Mouse (Mus musculus): ENCODE data around the gene Megf11.
A peak's percentile ranks its signal among the peaks of the same experiment; 100 is the strongest.
"Not testable (repeated sequence)": the region's sequence is repeated elsewhere in the genome, so short reads cannot be mapped to it uniquely, and the experiment has no call there.

Gene Megf11

DNA sequence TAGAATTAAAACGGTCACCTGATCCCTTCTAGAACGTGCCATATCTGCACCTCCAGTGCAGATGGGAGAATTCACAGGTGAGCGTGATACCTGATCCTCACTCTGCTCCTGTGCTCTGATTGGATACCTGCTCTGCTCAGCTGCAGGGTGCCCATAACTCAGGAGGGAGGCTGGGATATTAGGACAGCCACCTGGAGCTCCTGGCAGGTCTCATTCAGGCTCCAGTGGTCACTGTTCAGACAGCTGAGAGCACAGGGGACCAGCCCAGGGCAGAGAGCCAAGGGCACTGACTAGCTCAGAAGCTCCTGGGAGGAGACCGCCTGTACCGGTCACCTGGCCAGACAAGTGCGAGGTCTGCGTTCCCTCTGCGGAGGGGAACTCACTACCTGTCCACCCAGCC is 80.7 kb downstream of the Megf11 start:
- DNase-seq (ENCODE audit: low read depth, low spot score): no peak

DNA sequence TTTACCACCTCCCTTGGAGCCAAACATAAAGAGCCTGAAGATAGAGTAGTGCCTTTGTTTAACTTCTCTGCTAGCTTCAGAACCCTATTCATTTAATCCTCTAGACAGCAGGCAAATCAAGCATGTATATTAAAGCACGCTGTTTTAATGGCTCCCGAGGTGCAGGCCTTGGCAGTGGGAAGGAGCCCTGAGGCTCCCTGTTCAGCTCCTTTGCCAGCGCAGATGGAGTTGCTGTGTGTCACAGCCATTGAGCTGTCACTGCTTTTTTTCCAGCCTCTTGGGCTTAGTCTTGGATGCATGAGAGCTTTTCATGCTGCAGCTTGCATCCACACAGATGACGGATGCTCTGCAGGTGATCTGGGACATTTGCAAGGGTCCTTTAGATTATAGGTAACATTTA is 81.1 kb downstream of the Megf11 start:
- no peak for DNase-seq (ENCODE audit: low read depth, low spot score)

DNA sequence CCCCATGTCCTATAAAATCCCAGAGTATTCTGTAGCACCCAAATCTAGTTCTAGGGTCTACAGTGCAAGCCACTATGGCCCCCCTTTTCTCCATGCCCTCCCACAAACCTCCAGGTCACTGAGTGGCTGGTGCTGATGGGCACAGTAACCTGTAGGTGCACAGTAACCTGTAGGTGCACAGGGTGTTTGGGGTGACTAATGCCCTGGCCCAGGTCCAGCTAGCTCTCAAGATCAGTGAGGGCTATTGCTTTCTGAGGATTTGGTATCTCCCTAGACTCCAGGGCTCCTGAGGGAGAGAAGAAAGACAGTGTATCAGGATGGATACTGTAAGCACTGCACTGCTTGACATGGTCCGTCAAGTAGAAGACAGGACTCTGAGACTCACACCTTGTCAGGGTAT is 85.4 kb downstream of the Megf11 start:
- DNase-seq (ENCODE audit: low read depth, low spot score): no peak

DNA sequence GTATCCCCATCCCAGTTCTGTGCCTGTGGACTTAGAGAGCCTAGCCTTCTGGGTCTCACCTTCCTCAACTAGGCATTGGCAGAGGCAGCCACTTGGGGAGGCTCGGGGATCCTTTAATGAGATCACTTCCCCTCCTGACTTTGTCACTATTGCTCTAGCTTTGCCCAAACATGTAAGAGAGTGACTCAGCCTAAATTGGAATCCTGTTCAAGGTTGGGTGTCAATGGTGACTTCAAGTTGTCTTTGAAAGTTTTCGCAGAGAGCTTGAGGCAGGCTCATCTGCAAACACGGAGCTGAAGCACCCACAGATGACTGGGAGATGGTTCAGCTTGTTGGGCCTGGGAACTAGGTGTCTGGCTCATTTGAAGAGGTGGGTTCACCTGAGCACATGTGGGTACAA is 85.9 kb downstream of the Megf11 start:
- DNase-seq (ENCODE audit: low read depth, low spot score): no peak

DNA sequence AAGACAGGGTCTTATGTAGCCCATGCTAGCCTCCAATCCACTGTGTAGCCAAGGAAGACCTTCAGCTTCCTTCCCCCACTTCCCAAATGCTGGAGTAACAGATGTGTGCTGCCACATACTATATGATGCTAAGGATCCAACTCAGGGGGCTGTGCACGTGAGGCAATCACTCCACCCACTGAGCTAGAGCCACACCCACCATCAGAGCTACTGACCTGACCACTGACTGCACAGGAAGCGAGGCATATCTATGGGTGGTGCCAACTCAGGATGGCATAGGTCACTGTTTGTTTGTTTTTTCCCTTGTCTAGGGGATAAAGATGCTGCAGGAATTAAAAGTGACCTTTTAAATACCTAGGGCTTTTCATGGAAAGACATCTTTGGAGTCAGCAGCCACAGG is 86.7 kb downstream of the Megf11 start:
- DNase-seq (ENCODE audit: low read depth, low spot score): no peak

DNA sequence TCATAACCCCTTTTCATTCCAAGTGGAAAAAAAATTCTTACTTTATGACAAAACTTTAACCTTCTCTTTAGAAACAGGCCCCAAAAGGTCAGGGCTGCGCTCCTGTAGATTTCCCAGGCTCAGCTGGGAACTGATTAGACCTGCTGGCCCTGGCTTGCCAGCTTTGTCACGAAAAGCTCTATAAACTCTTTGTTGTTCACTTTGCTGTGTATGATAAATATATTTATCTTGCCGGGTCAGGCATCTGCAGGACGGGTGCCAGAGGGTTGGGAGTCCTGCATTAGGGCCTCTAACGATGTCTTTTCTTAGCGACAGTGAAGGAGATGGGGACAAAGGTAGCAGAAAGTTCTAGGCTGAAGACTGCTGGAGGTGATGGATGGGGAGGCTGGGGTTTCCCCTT is 87.3 kb downstream of the Megf11 start:
- no peak for DNase-seq (ENCODE audit: low read depth, low spot score)

DNA sequence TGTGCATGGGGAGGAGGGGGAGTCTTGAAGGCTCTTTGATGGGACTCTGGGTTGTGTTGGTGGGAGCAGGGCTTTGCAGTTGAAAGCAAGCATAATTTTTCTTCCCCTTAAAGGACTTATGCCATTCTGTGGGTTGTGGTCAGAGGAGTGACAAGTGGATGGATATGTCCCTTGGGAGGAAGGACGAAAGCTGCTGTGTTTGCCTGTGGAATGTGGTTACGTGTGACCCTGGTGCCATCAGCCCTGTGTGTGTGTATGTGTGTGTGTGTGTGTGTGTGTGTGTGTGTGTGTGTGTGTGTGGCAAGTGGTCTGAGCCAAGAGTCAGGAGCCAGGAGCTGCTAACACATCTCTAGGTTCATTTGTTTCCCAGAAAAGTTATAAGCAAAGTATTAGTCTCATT is 87.7 kb downstream of the Megf11 start:
- no peak for DNase-seq (ENCODE audit: low read depth, low spot score)

DNA sequence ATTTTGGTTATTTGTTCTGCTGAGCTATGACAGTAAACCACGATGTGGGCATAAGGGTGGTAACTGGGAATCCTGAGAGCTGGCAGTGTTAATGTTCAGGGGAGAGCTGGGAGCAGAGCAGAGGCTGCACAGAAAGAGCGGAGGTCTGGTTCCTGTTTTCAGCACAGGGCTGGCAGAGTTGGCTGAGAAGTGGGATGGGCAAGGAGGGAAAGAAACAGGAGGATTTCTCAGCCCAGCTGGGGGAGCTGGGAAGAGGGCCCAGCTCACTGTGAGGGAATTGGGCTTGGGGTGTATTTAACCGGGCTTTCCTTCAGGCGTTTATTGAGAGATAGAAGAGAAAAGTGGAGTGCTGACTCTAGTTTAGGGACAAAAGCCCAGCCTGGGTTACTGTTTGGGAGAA is 88.3 kb downstream of the Megf11 start:
- no peak for DNase-seq (ENCODE audit: low read depth, low spot score)

DNA sequence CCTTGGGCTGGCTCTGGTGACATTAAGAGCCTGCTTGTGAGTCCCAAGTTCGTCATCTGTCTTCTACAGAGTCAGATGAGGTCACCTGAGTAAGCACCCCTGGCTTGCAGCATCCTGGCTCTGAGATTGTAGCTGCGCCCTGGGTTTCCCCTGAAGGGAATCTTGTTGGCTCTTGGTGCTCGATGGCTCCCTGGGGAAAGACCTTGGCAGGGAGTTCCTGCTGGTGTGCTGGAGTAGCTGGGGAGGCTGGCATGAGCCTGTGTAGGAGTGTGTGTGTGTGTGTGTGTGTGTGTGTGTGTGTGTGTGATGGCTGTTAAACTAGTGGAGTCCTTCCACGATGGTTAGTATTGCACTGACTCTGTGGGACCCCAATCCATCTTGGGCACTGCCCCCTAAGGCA is 88.7 kb downstream of the Megf11 start:
- no peak for DNase-seq (ENCODE audit: low read depth, low spot score)

DNA sequence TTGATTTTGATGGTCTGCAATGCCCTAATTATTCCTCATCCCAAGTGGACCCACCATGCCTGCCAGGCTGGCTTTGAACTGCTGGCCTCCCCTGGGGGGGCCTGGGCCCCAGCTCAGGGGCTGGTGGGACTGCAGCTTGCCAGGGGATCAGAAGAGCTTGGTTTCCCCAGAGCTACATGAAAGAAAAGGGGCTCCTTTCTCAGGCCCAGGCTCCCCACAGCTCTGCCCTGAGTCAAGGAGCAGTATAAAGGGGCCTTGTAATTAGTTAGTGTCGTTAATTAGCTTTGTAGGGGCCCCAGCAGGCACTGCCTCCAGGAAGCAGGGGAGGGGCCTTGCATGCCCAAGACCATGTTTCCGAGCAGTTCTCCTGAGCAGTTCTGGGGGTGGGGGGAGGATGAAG is 90.5 kb downstream of the Megf11 start:
- no peak for DNase-seq (ENCODE audit: low read depth, low spot score)

DNA sequence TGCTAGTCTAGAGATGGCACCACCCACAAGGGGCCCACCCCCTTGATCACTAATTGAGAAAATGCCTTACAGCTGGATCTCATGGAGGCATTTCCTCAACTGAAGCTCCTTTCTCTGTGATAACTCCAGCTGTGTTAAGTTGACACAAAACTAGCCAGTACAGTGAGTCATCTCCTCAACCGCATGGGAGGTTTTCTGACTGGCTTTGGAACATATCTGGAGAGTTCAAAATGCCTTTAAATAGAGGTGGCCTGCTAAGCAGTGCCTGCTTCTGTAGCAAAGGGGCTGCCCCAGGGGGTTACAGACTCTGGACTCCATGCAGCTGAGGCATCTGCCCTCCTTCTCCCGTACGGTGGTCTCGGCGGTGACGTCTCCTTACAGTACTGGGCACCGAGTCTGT is 92.0 kb downstream of the Megf11 start:
- not testable (repeated sequence) for DNase-seq (ENCODE audit: low read depth, low spot score)

DNA sequence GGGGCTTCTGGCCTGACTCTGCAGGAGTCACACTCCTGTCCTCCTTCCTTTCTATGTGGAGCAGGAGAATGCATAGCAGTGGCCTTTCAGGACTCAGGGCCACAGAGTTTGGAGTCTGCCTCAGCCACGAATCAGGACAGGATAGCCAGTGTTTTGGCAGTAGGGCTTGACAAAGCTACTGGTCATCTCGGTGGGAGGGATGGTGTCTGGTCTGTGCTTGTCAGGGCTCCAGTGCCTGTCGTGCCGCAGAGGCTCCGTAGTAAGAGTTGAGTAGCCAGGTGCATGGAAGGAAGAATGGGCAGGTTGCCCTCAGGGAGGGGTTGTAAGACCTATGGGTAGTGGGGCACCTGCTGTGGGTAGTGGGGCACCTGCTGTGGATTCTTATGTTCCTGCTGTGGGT is 96.7 kb downstream of the Megf11 start:
- no peak for DNase-seq (ENCODE audit: low read depth, low spot score)

DNA sequence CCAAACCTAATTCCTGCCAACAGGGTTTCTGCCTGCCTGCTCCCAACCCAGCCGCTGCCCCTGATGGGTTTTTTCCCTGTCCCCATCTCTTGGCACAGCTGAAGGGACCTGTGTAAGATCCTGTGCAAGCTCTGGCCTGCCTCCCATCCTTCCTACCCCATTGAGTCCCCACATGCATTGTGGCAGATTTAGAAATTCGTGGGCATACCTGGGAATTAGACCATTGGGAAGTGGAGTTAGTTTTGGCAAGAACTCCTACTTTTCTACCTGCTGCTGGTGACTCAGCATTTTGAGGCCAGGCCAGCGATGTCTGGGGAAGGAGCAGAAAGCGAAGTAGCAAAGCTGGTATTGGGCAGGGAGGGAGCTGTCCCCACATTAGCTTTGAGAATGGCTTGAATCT is 102.0 kb downstream of the Megf11 start:
- no peak for DNase-seq (ENCODE audit: low read depth, low spot score)

DNA sequence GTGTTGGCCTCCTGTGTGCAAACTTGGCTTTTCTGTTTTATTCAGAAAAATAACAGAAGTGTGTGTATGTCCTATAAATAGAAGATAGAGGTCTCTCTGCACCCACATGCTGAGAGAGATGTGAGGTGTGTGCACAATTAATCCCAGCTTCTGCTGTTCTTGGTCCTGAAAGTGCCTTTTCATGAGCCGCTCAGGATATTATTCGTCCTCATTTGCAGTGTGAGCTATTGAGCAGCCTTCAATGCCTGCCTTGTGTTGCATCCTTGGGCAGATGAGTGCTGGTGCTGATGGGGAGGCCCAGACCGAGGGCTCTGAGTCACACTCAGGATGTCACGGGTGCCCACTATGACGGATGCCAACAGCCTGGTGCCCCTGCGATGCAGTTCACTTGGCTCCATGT is 109.2 kb downstream of the Megf11 start:
- DNase-seq (ENCODE audit: low read depth, low spot score): no peak

DNA sequence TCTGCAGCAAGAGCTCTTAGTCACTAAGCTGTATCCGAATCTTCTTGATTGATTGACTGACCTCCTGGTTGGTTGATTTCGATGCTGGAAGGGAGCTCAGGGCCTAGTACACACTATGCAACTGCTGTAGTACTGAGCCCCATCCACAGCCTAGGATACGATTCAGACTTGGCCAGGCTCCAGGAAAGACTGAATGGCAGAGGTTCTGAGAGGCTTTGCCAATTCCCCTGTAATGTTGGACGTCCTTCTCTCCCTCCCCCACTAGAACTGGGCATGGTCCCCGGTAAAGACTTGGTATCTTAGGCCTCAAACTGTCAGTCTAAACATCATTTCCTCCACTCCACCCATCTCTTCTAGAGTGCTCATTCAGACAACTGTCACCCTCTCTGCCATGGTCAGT is 113.5 kb downstream of the Megf11 start:
- no peak for DNase-seq (ENCODE audit: low read depth, low spot score)

DNA sequence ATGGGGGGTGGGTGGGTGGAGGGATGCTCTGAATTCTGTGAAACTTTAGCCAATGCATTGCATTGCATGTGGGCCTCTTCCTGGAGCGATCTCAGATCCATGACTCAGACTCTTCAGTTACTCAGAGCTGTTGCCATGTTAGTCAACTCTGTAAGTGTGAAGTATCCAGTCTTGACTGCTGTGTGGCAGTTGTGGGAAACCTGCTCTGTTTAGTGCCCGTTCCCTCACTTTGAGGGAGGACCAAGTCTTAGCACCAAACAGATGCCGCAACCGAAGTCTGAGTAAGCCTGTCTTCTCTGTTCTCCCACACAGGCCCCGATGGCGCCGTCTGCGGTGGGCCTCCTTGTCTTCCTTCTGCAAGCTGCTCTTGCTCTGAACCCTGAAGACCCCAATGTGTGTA is 115.8 kb downstream of the Megf11 start:
- no peak for DNase-seq (ENCODE audit: low read depth, low spot score)

DNA sequence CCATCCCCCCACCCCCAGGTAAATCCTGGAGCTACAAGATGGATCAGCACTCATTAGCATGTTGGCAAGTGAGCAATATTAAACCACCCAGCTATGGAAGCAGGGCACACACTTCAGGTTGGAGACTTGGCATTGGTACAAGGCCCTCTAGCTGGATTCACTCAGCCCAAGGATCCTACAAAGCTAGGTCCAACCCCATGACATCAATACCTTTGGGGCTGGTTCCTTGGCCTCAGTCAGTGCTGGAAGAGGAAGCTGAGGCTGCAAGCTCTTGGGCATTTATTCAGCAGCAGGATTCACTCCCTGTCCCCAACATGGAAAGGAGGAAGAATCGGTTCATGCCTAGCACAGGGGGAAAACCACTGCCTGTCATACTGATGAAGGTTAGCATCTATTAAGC is 118.6 kb downstream of the Megf11 start:
- no peak for DNase-seq (ENCODE audit: low read depth, low spot score)

DNA sequence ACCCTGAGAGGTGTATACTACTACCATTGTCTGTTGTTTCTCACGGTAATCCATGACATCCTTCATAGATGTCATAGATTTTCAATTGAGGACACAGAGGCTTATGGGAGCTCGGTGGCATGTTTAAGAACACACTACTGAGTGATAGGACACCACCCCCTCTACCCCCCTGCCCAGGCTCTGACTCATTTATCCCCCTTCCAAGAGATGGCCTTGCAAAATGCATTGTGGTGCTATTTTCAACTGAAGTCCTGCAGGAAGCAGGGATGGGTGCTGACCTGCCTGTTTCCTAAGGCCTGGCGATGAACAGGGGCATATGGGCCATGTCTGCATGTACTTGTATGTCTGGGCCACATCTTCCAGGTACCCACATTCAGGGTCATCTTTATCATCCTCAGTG is 119.0 kb downstream of the Megf11 start:
- DNase-seq (ENCODE audit: low read depth, low spot score): no peak

DNA sequence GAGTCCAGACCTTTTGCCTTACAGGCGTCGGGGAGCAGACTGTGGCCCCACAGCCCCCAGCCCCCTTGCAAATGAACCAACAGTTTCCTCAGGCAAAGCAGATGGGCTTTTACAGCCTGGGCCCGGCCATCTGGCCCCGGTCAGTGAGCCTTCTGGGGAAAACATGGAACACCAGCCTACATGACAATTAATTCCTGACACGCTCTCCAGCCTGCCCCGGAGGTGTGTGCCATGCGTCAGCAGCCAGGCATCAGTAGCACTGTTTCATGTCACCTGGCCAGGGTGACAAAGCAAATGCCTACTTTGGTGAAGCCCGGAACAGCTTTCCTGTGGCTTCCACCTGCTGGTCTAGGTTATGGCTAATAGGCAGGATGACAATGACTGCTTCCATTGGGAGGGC is 119.5 kb downstream of the Megf11 start:
- no peak for DNase-seq (ENCODE audit: low read depth, low spot score)

DNA sequence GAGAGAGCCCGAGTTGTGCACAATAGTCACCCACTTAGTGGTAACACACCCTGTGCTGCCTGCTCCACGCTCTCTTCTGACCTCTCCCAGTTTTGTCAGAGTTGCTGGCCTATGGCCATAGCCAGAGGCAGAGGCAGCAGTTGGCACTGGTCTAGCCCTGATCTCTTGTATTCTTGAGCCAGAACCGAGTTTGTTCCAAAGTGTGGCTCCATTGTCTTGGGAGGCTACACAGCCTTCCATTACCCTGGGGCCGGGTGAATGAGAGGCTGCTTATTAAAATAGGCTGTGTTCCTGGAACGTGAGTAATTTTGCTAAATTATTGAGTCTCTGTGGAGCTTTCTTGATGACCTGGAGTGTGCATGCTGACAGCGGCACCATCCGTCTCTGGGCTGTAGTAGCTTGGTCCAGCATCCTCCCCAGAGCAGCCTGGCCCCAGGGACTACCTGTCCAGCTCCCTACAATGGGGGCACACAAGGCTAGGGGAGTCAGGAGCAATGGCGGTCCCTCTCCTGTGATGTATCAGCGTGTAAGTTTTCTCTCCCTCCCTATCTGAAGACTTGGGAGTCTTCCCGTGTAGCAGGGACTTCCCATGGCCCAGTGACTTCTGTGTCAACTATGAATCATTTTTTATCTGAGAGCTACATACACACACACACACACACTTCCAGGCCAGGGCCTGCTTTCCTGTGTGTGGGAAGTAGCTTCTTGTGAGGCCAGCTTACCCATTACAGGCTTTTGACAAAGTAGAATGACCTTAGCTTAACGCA is 121.2 kb downstream of the Megf11 start:
- no peak for DNase-seq (ENCODE audit: low read depth, low spot score)

DNA sequence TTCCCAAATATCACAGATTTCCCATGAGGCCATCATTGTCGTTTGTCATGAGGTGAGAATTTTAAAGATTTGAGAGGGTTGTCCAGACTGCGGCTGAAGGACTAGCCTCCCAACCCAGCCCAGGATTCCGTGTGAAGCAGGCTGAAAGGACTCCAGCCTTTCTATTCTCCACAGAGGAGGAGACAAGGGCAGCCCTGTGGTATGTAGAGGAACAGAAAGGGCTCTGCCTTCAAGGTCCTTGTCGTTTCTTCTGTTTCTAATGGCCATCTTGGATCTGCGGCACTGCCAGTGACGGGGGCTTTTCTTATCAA is 121.7 kb downstream of the Megf11 start:
- no peak for DNase-seq (ENCODE audit: low read depth, low spot score)

DNA sequence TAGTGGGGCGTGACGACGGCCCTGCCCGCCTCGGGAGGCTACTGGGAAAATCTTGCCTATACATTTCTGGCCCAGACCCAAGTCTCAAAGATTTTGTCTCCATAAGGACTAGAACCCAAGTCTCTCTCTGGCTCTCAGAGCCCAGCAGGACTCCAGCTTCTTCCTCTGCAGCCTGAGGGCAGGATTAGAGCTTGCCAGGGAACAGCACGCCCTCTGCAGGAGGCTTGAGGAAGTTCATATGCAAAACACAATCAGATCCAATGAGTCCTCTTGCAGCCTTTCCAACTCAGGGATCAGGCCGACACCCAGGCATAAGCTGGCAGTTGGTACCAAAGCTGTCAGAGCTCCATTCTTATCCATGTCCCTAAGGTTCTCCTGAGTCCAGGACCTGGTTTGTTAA is 122.6 kb downstream of the Megf11 start:
- peak; percentile 6 for DNase-seq (ENCODE audit: low read depth, low spot score)

DNA sequence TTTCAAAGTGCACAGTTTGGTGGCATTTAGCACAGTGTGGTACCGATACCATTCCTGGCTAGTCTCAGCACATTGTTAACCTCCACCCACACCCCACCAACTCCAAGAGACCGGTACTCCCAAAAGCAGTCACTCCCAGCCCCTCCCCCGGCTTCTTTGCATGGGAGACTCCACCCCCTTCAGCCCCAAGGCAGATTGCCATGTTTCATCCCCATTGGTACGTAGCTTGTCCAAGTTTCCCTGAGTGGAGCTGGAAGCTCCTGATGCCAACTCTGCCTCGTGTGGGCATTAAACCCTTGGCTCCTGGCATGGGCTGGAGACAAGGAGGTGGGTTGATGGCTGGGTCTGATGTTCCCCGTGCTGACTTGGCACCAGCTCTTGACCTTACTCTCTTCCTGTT is 129.4 kb downstream of the Megf11 start:
- DNase-seq (ENCODE audit: low read depth, low spot score): no peak
